Mouse (Mus musculus): ENCODE data around the gene Ulk4.
A peak's percentile ranks its signal among the peaks of the same experiment; 100 is the strongest.
"Not testable (repeated sequence)": the region's sequence is repeated elsewhere in the genome, so short reads cannot be mapped to it uniquely, and the experiment has no call there.

The Ulk4 gene

DNA sequence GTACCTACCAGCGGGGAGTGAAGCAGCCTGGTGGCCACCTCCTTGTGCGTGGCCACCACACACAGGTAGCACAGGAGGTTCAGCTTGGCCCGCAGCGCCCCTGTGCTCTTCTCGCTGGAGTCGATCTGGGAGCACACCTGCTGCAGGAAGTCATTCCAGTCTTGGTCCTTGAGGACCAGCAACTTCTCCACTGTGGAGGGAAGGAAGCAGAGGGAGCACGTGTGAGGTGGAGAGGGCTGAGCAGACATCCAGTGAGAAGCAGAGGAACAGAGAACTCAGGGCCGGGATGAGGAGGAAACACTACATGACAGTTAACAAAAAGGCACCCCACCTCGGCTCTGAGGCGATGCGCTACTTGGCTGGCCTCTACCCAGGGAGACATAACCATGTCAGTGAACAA lies 26.1 kb downstream of the Ulk4 start:
- DNase-seq (ENCODE audit: low spot score), result no peak

DNA sequence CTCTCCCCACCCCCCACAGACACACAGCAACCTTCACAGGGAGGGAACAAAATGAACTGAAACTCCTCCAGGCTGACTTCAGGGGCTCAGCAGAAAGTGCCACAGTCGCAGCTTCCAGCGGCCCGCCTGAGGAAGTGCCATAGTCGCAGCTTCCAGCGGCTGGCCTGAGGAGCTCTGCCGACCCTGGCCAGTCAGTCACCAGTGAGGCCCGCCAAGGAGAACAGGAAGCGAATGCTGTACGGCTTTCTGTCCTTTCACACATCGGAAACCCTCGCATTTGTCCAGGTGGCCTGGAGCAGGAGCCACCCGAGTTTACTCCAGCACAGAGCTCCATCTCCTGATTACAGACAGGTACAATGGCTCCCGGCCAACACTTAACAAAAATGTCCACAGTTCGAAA lies 27.2 kb downstream of the Ulk4 start:
- no peak for DNase-seq (ENCODE audit: low spot score)

DNA sequence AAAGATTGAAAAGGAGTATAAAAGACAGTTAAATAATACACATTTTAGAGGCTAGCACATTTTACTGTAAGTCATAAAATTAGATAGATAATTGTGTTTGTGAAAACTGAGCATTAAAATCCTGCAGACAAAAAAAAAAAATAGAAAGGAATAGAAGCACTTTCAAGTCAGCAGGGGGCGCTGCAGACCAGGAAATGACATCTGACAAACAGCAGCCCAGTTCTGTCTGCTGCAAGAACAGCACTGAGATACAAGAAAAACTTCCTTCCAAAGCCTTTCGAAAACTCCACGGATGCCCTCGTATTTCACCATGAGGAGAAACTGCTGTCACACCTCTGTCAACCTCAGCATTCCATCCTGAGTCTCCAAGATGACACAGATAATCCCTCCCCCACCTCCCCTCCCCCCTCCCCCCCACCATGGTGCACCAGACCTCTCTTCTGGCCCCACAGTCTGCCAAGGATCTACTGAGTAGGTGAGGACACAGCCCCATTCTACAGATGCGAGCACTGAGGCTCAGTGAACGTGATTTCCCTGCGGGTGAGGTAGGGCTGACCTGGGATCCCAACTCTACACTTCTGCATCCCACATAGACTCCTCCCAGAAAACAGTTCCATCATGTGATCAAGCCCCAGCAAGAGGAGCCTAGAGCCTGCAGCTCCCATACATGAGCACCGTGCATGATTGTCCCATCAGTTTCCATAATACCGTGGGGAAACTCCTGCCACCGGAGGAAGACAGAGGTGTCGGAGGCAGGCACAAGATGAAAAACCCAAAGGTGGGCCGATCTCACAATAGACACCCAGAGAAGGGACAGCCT lies 28.8 kb downstream of the Ulk4 start:
- peak; percentile 90 for DNase-seq (ENCODE audit: low spot score)

DNA sequence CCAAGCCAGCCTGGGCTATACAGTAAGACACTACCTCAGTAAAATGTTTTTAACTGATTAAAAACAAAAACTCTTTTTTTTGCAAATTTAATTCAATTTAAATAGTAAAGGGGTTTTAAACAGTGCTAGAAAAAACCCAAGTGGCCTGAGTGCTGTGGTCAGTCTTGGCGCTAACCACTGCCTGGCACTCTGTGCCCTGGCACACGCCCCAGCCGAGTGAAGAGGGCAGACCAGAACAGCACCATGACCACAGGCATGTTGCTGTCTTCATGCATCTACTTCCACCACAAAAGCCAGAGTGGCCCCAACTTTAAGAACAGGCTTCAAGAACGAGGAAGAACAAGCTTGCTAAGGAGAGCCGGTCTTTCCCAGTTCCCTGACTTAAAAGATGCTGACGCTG lies 29.9 kb downstream of the Ulk4 start:
- DNase-seq (ENCODE audit: low spot score), result no peak

DNA sequence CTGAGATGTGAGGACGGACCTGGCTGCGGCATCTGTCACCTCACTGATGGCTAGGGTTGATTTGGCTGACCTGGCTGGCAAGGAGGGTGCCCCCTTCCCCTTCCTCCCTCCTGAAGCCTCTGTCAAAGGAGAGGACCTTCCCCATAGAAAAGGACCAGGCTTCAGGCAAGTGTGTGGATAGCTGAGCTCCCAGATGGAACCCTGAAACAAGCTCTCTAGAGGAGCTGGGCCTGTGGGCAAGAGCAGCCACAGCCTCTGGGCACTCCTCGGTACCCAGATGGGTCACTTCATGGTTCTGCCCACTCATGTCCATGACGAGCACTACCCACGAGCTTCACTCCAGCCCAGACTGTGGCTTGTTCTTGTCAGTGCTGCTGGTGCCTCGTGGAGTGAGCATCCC lies 34.7 kb downstream of the Ulk4 start:
- DNase-seq (ENCODE audit: low spot score), result no peak

DNA sequence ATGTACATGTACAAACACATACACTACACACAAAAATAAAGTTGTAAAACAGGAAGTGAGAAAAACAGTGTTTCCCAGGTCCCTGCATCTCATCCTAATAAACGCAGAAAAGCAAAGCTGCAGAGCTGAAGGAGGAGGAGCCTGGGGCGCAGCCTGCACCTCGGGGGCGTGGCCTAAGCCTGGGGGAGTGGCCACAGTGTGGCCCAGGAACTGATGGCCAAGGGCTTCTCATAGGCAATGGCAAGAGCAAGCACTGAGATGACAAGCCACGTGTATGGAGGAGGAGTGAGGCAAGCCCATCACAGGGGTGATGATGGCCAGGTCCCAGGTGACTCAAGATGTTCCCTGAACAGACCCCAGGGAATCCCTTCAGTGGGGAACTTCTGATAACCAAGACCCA lies 35.2 kb downstream of the Ulk4 start:
- no peak for DNase-seq (ENCODE audit: low spot score)

DNA sequence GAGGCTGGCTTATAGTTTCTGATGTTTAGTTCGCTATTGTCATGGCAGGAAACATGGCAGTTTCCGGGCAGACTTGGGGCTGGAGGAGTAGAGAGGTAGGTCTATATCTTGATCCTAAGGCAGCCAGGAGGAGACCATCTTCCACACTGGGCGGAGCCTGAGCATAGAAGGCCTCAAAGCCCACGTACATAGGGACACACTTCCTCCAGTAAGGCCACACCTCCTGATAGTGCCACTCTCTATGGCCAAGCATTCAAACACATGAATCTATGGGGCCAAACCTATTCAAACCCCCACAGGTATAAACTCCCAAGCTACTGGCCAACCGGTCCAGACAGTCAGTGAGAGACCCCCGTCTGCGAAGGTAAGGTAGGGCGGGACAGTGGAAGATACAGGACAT lies 35.6 kb downstream of the Ulk4 start:
- no peak for DNase-seq (ENCODE audit: low spot score)

DNA sequence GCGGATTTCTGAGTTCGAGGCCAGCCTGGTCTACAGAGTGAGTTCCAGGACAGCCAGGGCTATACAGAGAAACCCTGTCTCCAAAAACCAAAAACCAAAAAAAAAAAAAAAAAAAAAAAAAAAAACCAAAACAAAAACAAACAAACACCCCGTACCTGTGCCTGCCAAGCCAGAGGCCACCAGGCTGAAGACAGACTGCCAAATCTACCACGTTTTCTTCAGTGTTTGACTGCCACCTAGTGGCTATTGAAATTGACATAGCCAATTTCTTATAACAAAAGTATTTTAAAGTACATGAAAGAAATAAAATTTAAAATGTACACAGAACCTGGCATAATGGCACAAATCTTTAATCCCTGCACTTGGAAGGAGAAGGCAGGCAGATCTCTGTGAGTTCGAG lies 36.8 kb downstream of the Ulk4 start:
- peak; percentile 79 for DNase-seq (ENCODE audit: low spot score)

DNA sequence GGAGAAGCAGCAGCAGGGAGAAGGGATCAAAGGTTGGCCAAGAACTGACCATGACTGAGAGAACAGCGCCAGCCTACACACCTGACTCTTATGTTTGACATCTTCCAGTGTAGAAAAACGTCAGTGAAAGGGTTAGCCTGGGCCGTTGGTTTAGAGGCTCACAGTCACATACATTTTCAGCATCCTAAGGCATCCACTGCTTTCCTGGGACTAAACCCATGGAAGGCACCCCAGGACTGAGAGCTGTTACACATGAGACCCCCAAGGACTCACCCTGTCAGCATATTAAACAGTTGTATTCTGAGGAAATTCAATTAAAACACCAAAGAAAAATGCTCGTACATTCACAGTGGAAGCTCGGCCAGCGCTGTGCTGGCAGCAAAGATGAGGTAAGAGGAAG lies 37.4 kb downstream of the Ulk4 start:
- DNase-seq (ENCODE audit: low spot score), result no peak

DNA sequence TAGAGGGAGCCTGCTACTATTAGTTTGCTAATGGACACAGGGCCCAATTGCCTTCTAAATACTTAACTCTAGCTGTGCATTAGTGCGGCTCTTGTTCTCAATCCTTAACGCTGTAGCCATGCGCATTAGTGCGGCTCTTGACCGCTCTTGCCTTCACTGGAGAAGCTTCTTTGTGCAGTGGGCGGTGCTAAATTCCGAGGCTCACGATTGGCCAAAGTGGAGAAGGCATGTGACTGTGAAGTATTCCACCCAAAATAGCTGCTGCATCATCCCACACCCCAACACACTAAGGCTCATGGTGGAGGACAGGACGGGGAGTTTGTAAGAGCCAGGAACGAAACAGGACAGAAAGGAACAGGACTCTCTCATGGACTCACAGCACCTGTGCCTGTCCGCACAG lies 58.4 kb downstream of the Ulk4 start:
- DNase-seq (ENCODE audit: low spot score), result no peak

DNA sequence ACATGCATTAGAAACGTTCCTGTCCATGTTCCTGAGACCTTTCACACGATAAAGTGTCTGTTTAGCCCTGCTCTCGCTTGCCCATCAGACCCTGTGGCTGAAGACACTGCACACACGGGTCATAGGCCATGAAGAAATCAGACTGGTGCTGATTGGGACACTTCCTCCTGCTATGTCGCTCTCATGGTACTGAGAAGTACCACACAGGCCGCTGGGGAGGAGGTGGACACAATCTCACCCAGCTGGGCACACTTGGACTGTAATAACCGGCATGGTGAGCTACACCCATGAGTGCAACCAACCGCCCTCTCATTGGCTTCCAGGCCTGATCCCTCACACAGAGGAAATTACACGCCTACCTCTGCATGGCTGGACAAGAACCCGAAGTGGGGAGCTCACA lies 58.8 kb downstream of the Ulk4 start:
- DNase-seq (ENCODE audit: low spot score), result no peak

DNA sequence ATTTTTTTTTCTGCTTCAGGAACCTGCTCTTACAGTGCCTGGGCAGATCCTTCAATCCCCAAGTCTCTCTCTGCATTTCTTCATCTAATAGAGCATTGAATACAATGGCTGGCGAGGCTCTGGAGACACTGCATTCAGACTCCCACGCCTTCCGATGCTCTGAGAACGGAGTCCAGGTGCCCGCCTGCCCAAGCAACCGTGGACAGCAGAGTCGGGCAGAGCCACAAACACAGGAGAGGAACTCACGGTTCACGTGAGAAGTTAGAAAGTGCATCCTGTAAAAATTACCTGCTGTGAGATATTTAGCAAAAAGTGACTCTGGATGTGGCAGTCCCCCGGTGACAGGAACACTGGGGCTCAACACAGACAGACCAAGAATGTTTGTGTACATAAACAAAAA lies 59.3 kb downstream of the Ulk4 start:
- DNase-seq (ENCODE audit: low spot score), result no peak

DNA sequence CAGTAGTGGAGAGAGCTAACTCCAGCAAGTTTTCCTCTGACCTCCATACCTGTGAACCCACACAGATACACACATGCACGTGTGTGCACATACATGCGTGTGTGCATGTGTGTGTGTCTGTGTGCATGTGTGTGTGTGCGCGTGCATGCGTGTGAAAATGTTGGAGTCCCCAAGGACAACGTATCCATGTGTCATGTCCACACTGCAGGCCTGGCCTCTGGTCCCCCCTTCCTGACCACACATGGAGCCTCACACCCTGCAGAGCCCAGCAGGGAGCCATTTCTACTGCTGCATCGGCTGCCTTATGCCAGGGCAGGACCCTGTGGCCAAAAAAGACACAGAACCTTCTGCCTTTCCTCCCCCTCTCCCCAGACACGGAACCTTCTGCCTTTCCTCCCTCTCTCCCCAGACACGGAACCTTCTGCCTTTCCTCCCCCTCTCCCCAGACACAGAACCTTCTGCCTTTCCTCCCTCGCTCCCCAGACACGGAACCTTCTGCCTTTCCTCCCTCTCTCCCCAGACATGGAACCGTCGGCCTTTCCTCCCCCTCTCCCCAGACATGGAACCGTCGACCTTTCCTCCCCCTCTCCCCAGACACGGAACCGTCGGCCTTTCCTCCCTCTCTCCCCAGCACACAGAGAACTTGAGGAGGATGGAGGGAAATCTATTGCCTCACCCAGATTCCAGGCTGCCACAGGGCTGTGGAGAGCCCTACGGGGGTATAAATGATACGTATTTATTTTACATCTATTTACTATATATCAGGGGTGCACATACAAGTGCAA lies 60.3 kb downstream of the Ulk4 start:
- DNase-seq (ENCODE audit: low spot score), result no peak

DNA sequence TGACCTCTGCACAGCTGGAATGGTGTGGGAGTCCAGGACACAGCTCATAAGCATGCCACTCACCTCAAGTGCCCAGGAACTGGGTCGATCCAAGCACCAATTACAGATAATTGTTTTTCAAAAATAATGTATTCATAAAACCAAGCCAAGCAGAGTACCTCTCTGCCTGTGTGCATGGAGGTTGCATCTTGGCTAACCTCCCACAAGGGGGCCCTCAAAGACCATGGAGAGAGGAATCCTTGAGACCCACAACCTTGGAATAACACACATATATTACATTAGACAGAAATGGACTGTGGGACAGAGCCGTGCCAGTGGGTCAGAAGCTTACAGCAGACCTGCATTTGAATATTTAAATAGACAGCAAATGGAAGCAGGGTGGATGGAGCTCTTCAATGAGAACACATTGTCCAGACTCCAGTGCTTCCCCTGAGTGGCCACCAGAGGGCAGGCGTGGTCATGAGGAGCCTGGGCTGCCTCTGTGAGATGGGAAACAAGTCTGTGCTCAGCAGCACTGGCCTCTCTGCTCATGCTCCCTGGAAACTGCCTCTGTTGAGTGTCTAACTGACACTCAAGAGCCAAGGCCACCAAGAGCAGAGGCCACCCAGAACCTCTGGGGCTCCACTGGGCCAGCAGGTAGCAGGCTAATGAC lies 61.5 kb downstream of the Ulk4 start:
- peak; percentile 48 for DNase-seq (ENCODE audit: low spot score)

DNA sequence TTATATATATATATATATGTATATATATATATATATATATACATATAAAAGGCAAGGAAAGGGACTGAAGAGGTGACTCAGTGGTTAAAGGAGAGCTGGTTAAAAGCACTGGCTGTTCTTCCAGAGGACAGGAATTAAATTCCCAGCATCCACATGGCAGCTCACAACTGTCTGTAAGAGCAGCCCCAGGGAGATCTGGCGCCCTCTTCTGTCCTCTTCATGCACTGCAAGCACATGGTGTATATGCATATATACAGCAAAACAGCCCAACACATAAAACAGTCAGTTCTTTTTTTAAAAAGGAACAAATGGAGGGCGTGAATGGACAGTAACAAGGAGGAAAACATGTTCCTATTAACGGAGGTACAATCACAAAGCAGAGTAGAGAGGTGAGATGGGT lies 64.7 kb downstream of the Ulk4 start:
- DNase-seq (ENCODE audit: low spot score), result no peak

DNA sequence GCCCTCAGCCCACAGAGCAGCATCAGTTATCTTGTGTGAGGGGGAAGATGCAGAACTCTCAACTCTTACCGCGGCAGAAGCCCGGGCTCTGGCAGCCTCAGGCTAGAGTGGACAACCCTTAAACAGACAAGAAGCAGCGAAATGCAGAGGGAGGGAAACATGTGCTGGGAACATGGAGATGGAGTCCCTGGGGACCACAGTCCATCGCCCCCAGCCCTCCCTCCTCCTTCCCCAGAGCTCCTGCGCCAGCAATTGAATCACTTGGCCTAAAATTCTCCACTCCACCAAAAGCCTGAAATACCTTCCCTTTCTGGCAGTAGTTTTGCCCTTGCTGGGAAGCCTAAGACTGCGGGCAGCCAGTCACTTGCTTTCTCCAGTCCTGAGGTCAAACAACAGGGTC lies 72.0 kb downstream of the Ulk4 start:
- DNase-seq (ENCODE audit: low spot score), result no peak

DNA sequence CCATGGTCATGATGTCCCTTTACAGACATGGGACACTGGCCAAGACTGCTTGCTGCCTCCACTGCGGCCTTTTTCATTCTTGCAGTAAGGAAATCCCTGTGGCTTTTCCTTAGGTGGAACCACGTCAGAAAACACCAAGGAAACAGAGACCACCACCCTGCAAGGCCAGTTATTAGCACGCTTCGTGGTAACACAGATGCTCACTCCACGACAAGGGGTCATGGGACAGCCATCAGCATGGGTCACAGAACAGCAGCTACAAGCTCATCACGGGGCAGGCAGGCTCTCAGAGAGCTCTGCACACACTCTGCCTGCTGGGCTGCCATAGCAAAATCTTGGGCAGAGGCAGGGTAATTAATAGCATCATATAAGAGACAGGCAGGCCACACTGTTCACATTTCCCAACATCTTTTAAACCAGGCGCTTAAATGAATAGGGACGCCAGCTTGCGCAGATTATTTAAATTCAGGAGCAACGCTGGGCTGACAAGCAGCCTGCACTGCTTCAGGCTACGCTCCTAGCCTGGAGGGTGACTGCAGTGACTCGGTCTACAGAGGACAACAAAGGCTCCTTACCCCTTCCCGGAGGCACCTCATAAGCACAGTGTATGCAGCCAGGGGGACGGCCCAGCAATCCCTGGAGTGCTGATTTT lies 72.7 kb downstream of the Ulk4 start:
- DNase-seq (ENCODE audit: low spot score), result no peak

DNA sequence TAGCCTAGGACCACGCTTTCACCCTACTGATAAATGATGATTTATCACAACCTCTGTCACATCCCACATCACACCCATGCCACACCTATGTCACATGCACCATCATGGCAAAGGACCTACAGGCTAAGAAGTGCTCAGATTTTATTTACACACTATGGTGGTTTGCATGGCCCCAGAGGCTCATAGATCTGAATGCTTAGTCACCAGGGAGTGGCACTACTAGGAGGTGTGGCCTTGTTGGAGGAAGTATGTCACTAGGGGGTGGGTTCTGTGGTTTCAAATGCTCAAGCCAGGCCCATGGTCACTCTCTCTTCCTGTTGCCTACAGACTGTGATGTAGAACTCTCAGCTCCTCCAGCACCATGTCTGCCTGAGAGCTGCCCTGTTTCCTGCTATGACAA lies 73.3 kb downstream of the Ulk4 start:
- no peak for DNase-seq (ENCODE audit: low spot score)

DNA sequence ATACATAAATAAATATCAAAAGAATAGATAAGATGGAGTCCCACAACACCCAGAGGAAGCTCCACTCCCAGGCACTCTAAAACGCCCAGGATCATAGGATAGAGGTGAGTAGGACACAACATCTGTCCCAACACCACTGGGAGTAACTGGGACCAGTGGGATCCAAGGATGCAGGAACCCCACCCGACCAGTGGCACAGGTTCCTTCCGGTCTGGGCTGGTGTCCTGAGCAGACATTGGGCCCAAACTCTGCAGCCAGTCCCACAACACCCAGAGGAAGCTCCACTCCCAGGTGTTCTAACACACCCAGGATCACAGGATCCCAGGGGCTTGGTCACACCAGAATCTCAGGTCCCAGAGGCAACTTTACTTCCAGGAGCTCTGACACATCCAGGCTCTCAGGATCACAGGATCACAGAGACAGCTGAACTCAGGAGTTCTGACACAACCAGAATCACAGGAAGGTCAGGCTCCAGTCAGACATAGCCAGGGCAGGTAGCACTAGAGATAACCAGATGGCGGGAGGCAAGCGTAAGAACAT lies 77.8 kb downstream of the Ulk4 start:
- DNase-seq (ENCODE audit: low spot score), result not testable (repeated sequence)

DNA sequence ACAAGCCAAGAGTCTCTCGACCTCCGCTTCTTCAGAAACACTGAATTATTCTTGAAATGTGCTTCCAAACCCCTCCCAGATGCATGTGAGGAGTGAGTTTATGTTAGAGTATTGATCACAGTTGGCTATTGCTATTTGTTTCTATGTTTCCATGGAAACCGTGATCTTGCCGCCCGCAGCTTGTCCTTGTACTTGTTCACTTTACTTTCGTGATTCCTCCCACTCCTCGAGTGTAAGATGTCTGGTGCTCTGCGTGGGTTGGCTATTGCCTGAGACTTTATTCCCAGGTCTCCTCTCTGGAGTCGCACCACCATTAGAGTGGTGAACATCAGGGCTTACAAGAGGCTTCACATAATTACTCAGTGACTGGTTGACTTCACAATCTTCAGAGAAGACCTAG lies 80.5 kb downstream of the Ulk4 start:
- no peak for DNase-seq (ENCODE audit: low spot score)

DNA sequence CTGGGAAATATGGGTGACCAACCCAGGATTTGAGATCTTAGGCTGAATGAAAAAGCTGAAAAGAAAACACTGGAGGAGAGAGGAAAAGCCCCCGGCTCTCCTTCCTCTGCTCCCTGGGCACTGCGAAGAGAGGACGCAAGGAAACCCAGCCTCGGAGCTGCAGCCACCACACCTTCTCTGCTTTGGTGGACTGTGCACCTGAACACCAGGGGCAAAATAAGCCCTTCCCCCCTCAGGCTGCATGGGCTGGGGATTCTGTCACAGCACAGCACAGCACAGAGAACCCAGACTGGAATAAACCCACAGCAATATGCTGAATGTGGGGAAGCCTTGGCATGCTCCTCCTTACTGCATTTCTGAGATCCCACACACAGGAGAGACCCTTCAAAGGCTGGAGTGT lies 81.9 kb downstream of the Ulk4 start:
- DNase-seq (ENCODE audit: low spot score), result no peak

DNA sequence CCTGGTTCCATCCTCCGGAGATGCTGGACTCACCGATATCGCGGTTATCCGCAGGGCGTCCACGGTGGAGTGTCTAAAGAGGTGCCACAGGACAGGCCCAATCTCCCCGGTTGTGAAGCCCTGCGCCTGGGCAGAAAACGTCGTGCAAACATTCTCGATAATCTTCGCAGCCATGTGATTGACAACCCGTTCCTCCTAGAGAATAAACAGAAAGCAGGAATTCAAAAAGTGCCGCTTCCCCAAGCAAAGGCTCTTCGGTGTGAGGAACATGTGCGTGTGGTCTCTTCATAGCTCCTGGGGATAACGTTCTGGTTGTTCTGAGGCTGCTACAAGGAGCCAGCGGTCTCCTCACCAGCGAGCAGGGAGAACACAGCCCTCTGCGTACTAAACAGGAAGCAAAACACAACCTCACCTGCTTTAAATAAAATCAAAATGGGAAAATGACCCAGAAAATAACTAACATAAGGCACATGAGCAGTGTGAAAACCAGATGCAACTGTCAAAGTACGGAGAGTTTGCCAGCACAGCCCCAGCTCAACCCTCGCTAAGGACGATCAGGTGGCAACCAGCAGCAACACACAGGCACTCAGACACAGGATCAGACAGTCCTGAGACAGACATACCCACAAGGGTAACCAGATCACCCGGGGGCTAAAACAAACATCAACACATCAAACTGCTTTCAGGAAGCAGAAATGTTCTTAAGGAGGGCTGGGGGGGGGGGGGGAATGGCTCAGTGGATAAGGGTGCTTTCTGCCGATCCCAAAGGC lies 84.2 kb downstream of the Ulk4 start:
- DNase-seq (ENCODE audit: low spot score), result no peak
